Mouse (Mus musculus) adrenal gland, postnatal 36 days (tissue): Measurements from ENCODE around the gene Selenom. TPM values are rescaled to one million over a fixed set of nuclear protein-coding genes. Genes with fewer than 3 reads are reported as not detected.

Experiments used
- DNase-seq, 2 experiments: peaks; one replicate each; pipeline ENCODE4 v3.0.0; 2021; ENCODE audit warnings: mixed read lengths in 1 of 2
- total RNA-seq, 2 experiments: library from RNA; stranded (reverse); gene quantifications; 2 replicates each; pipeline ENCODE4 v1.2.3; 2021

Selenom gene
- total RNA-seq, 2 experiments from 2014 or later: 32.7 to 34.8 TPM

- DNase-seq: no peak
Observed at GRCm38 (mm10) chr11:3513291-3513690, 1.2 kb upstream of the Selenom start.

GRCm38 (mm10) chr11:3515216-3515615, 732 bp downstream of the Selenom start:
- DNase-seq: no peak

GRCm38 (mm10) chr11:3515637-3516036, 1.2 kb downstream of the Selenom start:
- DNase-seq: no peak

- DNase-seq: no peak
Observed at GRCm38 (mm10) chr11:3516121-3516520, 1.6 kb downstream of the Selenom start.

GRCm38 (mm10) chr11:3516859-3517845, 2.7 kb downstream of the Selenom start:
- DNase-seq: peak; percentile 43 to 59

- no peak for DNase-seq
Observed at GRCm38 (mm10) chr11:3517846-3518732, 3.6 kb downstream of the Selenom start.

- no peak for DNase-seq
Observed at GRCm38 (mm10) chr11:3519051-3519726, 4.7 kb downstream of the Selenom start.

GRCm38 (mm10) chr11:3519756-3520398, 5.4 kb downstream of the Selenom start:
- DNase-seq: no peak

GRCm38 (mm10) chr11:3520919-3521318, 6.4 kb downstream of the Selenom start:
- DNase-seq: no peak

- DNase-seq: peak in 1 of 2 experiments; percentile 31
Observed at GRCm38 (mm10) chr11:3521339-3522224, 7.1 kb downstream of the Selenom start.

GRCm38 (mm10) chr11:3522285-3523000, 8.0 kb downstream of the Selenom start:
- DNase-seq: no peak

GRCm38 (mm10) chr11:3523840-3524582, 9.5 kb downstream of the Selenom start:
- DNase-seq: no peak

- DNase-seq: no peak
Observed at GRCm38 (mm10) chr11:3525560-3525959, 11.1 kb downstream of the Selenom start.

GRCm38 (mm10) chr11:3526207-3526606, 11.7 kb downstream of the Selenom start:
- no peak for DNase-seq

- DNase-seq: no peak
Observed at GRCm38 (mm10) chr11:3526979-3527738, 12.7 kb downstream of the Selenom start.

GRCm38 (mm10) chr11:3527766-3528165, 13.3 kb downstream of the Selenom start:
- no peak for DNase-seq

GRCm38 (mm10) chr11:3528208-3528607, 13.7 kb downstream of the Selenom start:
- DNase-seq: no peak
